Mouse (Mus musculus): ENCODE results near the gene Mup13.
"Not testable (repeated sequence)": the region's sequence is repeated elsewhere in the genome, so short reads cannot be mapped to it uniquely, and the experiment has no call there.

The Mup13 gene

GRCm38 (mm10) chr4:61228186-61228585 lies at the start of gene Mup13:
Mup13 (minus strand) TSS chr4:61228286.
- not testable (repeated sequence) for ATAC-seq (ENCODE audit: insufficient number of reproducible peaks, low FRiP score, low TSS enrichment)

Data from cerebellum, adult (tissue).